Comparison of ENCODE assay signal across 30 mouse cellular contexts in genomic region chr6:88207403-88208033, GRCm38 (mm10). TPM values are rescaled to one million over a fixed set of nuclear protein-coding genes. Genes with fewer than 3 reads are reported as not detected.
DNase-seq lines count a peak whose midpoint lies in the region; ATAC-seq and TF ChIP-seq lines count a peak whose summit lies in the region.
"Had no signal": no experiment of that assay in that cellular context is flagged by ENCODE, and none has a peak within 500 bp of the region (broad histone marks: within the 10 kb centered on the region; RNA-seq: fewer than 3 reads in every experiment).

No protein-coding gene starts in this region.

- H3K4me2 ChIP-seq in neural tube, embryonic 11.5 days (ENCODE audit: low read depth), result no peak overlapping the region
- no peak overlapping the region for H3K4me2 ChIP-seq in neural tube, embryonic 15.5 days
- H3K4me2 ChIP-seq in myocyte (ENCODE audit: low read depth), result no peak overlapping the region
- H3K4me2 ChIP-seq: embryonic facial prominence, embryonic 13.5 days; embryonic facial prominence, embryonic 15.5 days; forebrain, embryonic 12.5 days had no signal

- H3K9me3 ChIP-seq in neural tube, embryonic 11.5 days (ENCODE audit: control insufficient read depth, low read length), result no peaks in the 10 kb centered on the region
- H3K9me3 ChIP-seq in neural tube, embryonic 15.5 days (replicated peaks), result no peaks in the 10 kb centered on the region
- H3K9me3 ChIP-seq: embryonic facial prominence, embryonic 13.5 days; embryonic facial prominence, embryonic 15.5 days; forebrain, embryonic 10.5 days; forebrain, embryonic 12.5 days had no signal

- H3K36me3 ChIP-seq in neural tube, embryonic 11.5 days (ENCODE audit: control insufficient read depth, insufficient read depth, low read length), result no peaks in the 10 kb centered on the region
- H3K36me3 ChIP-seq in neural tube, embryonic 15.5 days, result no peaks in the 10 kb centered on the region
- no peaks in the 10 kb centered on the region for H3K36me3 ChIP-seq in myocyte (ENCODE audit: control insufficient read depth, insufficient read depth)
- H3K36me3 ChIP-seq: embryonic facial prominence, embryonic 15.5 days; forebrain, embryonic 10.5 days; forebrain, embryonic 12.5 days had no signal

- peak; percentile 0 for DNase-seq in adrenal gland, postnatal 25 days
- DNase-seq in adrenal gland, postnatal 10 days, result no peak
- peak; percentile 9 for DNase-seq in neural tube, embryonic 11.5 days (ENCODE audit: low spot score)
- DNase-seq in left cerebral cortex, adult 8-10 months (ENCODE audit: low spot score in 2 of 2), result no peak
- DNase-seq: adrenal gland, adult 8-10 months; adrenal gland, postnatal 36 days; cerebellum, adult 11-12 months; cerebellum, adult 8-10 months; cerebellum, adult 9-11 months; cerebellum, postnatal 14 days; cerebellum, postnatal 36 days; embryo, embryonic 11 days had no signal

- ATAC-seq in neural tube, embryonic 11.5 days (ENCODE audit: insufficient read depth, low FRiP score, low TSS enrichment), result no peak
- no peak for ATAC-seq in neural tube, embryonic 15.5 days (ENCODE audit: low FRiP score)
- ATAC-seq: activated CD4-positive, CD25-positive, alpha-beta regulatory T cell, adult 4 months; forebrain, embryonic 14.5 days; forebrain, embryonic 16.5 days; Patski had no signal

- TF ChIP-seq POLR2A in myocyte (IDR thresholded peaks at IDR 0.05; ENCODE audit: insufficient read length, low read depth), result no peak

- H3K27me3 ChIP-seq in neural tube, embryonic 11.5 days (ENCODE audit: control insufficient read depth, insufficient read depth, low read length), result peaks cover 45% of the 10 kb centered on the region
- peaks cover 70% of the 10 kb centered on the region for H3K27me3 ChIP-seq in neural tube, embryonic 15.5 days (replicated peaks)
- no peaks in the 10 kb centered on the region for H3K27me3 ChIP-seq in myocyte (ENCODE audit: control insufficient read depth, insufficient read depth, insufficient read length)
- H3K27me3 ChIP-seq: Patski had no signal

- H3K4me3 ChIP-seq in neural tube, embryonic 11.5 days (ENCODE audit: low read depth, low read length), result no peak overlapping the region
- no peak overlapping the region for H3K4me3 ChIP-seq in neural tube, embryonic 15.5 days (replicated peaks)
- no peak overlapping the region for H3K4me3 ChIP-seq in myocyte
- H3K4me3 ChIP-seq: embryonic facial prominence, embryonic 13.5 days; embryonic facial prominence, embryonic 15.5 days; erythroblast, embryonic 14.5 days; forebrain, embryonic 10.5 days; forebrain, embryonic 12.5 days had no signal

- WGBS in neural tube, embryonic 11.5 days, result 90% methylated on average over 10 of the region's 10 CpGs
- 85% methylated on average over 10 of the region's 10 CpGs for WGBS in neural tube, embryonic 15.5 days

- no peak overlapping the region for H3ac ChIP-seq in myocyte (ENCODE audit: control insufficient read depth, insufficient read length)

- no peaks in the 10 kb centered on the region for H3K79me2 ChIP-seq in myocyte (ENCODE audit: control insufficient read depth, insufficient read depth)

- no peak overlapping the region for H3K9ac ChIP-seq in neural tube, embryonic 11.5 days (ENCODE audit: low read length)
- H3K9ac ChIP-seq in neural tube, embryonic 15.5 days (replicated peaks), result no peak overlapping the region
- H3K9ac ChIP-seq: embryonic facial prominence, embryonic 13.5 days; embryonic facial prominence, embryonic 15.5 days; forebrain, embryonic 12.5 days had no signal

- no peaks in the 10 kb centered on the region for H3K4me1 ChIP-seq in neural tube, embryonic 11.5 days (ENCODE audit: control insufficient read depth, insufficient read depth, low read length)
- no peaks in the 10 kb centered on the region; the same call in 1 of the 2 replicates for H3K4me1 ChIP-seq in neural tube, embryonic 15.5 days

- no peak overlapping the region for H3K27ac ChIP-seq in neural tube, embryonic 11.5 days (ENCODE audit: low read depth, low read length)
- no peak overlapping the region for H3K27ac ChIP-seq in neural tube, embryonic 15.5 days (replicated peaks)
- H3K27ac ChIP-seq: embryonic facial prominence, embryonic 13.5 days; embryonic facial prominence, embryonic 15.5 days; forebrain, embryonic 10.5 days; forebrain, embryonic 12.5 days had no signal

TF ChIP-seq in myocyte, 11 proteins besides CTCF, POLR2A, EP300 and RAD21:
- TF ChIP-seq POLR2AphosphoS2 (IDR thresholded peaks at IDR 0.05; ENCODE audit: insufficient read length, low read depth), result peak; percentile 43
- TF ChIP-seq SRF (IDR thresholded peaks at IDR 0.05; ENCODE audit: control insufficient read depth, insufficient read length, low read depth), result no peak
- no peak for TF ChIP-seq MAX (IDR thresholded peaks at IDR 0.05; ENCODE audit: low read depth)
- no peak for TF ChIP-seq USF1 (IDR thresholded peaks at IDR 0.05; ENCODE audit: low read depth)
- no peak for TF ChIP-seq TCF3 (IDR thresholded peaks at IDR 0.05; ENCODE audit: insufficient read length, low read depth)
- no peak for TF ChIP-seq CEBPB (IDR thresholded peaks at IDR 0.05; ENCODE audit: insufficient read depth, poor library complexity, severe bottlenecking)

RNA-seq across cellular contexts. Expression of gene Gata2, which starts 13.8 kb away (rescaled TPM):
- total RNA-seq in adrenal gland, postnatal 25 days (2021), result 25.6 and 37.7 TPM in 2 replicates
- 10 to 100 TPM; 26.3 to 33.2 TPM for total RNA-seq in adrenal gland, postnatal 10 days (2021)
- polyA plus RNA-seq in neural tube, embryonic 11.5 days (2014; fragmentation: Nextera tagmentation; extraction: Ambion mirVana), result 8.3 and 8.9 TPM in 2 replicates
- polyA plus RNA-seq in neural tube, embryonic 15.5 days (2015; fragmentation: Nextera tagmentation; extraction: Ambion mirVana), result 7.2 and 14.3 TPM in 2 replicates
- 19.3 TPM for polyA plus RNA-seq in myocyte (2012; fragmentation: generic; extraction: Trizol)
- total RNA-seq in left cerebral cortex, adult 8-10 months (2022), result 1 to 10 TPM; 4.4 to 6.8 (median 6.2) TPM
- polyA plus RNA-seq: activated CD4-positive, CD25-positive, alpha-beta regulatory T cell, adult 4 months had no signal

RNA-seq across cellular contexts. Expression of gene Dnajb8, which starts 14.6 kb away (rescaled TPM):
- total RNA-seq in adrenal gland, postnatal 25 days (2021), result not detected in 2 replicates
- not detected for total RNA-seq in adrenal gland, postnatal 10 days (2021)
- not detected in 2 replicates for polyA plus RNA-seq in neural tube, embryonic 11.5 days (2014; fragmentation: Nextera tagmentation; extraction: Ambion mirVana)
- polyA plus RNA-seq in neural tube, embryonic 15.5 days (2015; fragmentation: Nextera tagmentation; extraction: Ambion mirVana), result not detected in 2 replicates
- polyA plus RNA-seq in myocyte (2012; fragmentation: generic; extraction: Trizol), result not detected
- not detected for total RNA-seq in left cerebral cortex, adult 8-10 months (2022)
- total RNA-seq: adrenal gland, adult 18-20 months; adrenal gland, adult 8-10 months; adrenal gland, postnatal 36 days; common myeloid progenitor, adult 5-6 weeks; ES-E14; MEL had no signal
- polyA plus RNA-seq: activated CD4-positive, CD25-positive, alpha-beta regulatory T cell, adult 4 months; C2C12; embryonic facial prominence, embryonic 11.5 days; embryonic facial prominence, embryonic 13.5 days; embryonic facial prominence, embryonic 15.5 days; erythroblast, embryonic 14.5 days; forebrain, embryonic 10.5 days; forebrain, embryonic 12.5 days; forebrain, embryonic 14.5 days; forebrain, embryonic 16.5 days; frontal cortex, adult 2 months; Patski had no signal

Comparison
In these comparisons a context has a peak if more than half of its experiments do, and no peak if none do; other contexts are left out.
1. DNase-seq: peak in adrenal gland, postnatal 25 days (single experiment) and neural tube, embryonic 11.5 days (single experiment); none in adrenal gland, postnatal 10 days (single experiment) and left cerebral cortex, adult 8-10 months (0 of 2).